In the genomic region with DNA sequence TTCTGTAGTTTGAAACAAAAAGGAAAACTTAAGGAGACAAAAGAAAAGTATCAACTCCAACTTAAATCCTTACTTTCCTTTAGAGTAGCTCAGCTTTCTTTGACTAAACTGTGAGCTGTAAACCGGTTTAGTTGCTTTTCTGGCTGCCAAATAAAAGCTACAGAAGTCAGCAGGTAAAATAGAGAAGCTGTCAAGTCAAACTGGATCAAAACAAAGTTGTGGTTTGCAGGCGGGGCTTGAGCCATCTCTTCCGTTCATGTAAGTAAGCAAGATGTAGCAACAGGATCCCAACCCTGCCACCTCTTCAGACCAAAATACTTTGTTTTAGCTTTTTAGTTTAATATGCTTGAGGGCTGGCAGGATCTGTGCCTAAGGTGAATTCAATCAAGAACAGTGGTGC, we compare ENCODE assay signal across 11 mouse cellular contexts. TPM values are rescaled to one million over a fixed set of nuclear protein-coding genes. Genes with fewer than 3 reads are reported as not detected.
A peak's percentile ranks its signal among the peaks of the same experiment; 100 is the strongest.
DNase-seq lines count a peak whose midpoint lies in the region; TF ChIP-seq lines count a peak whose summit lies in the region.
"Had no signal": no experiment of that assay in that cellular context is flagged by ENCODE, and none has a peak within 500 bp of the region (broad histone marks: within the 10 kb centered on the region; RNA-seq: fewer than 3 reads in every experiment).

No protein-coding gene starts in this region.

- H3K4me1 ChIP-seq in kidney, adult 2 months (ENCODE audit: control insufficient read depth, insufficient read depth, low read length): no peaks in the 10 kb centered on the region
- no peaks in the 10 kb centered on the region for H3K4me1 ChIP-seq in cerebellum, adult 2 months (ENCODE audit: control insufficient read depth, insufficient read depth, low read length)

- TF ChIP-seq POLR2A in kidney, adult 2 months (IDR thresholded peaks at IDR 0.05; ENCODE audit: low read depth, low read length): no peak
- TF ChIP-seq POLR2A in cerebellum, adult 2 months (IDR thresholded peaks at IDR 0.05; ENCODE audit: borderline replicate concordance, insufficient read depth, low read length): no peak

- no peaks in the 10 kb centered on the region for H3K36me3 ChIP-seq in kidney, adult 2 months (ENCODE audit: control insufficient read depth, insufficient read depth, low read length)

- H3K27me3 ChIP-seq in kidney, adult 2 months (replicated peaks; ENCODE audit: control insufficient read depth, insufficient read depth, low read length): no peaks in the 10 kb centered on the region
- no peaks in the 10 kb centered on the region for H3K27me3 ChIP-seq in cerebellum, adult 2 months (ENCODE audit: control insufficient read depth, insufficient read depth, low read length)

- no peak overlapping the region for H3K4me3 ChIP-seq in kidney, adult 2 months (ENCODE audit: insufficient read depth, low read depth, low read length)
- no peak overlapping the region for H3K4me3 ChIP-seq in cerebellum, adult 2 months (replicated peaks; ENCODE audit: insufficient read depth, low read depth, low read length)

- 43% methylated on average over 3 of the region's 3 CpGs for WGBS in kidney, adult 2 months
- 66% methylated on average over 3 of the region's 3 CpGs for WGBS in cerebellum, adult 2 months

- DNase-seq in kidney, adult 2 months: peak; percentile 17
- DNase-seq in kidney, postnatal 14 days: no peak
- peak; percentile 83 for DNase-seq in T-cell, adult 2 months (ENCODE audit: low spot score)
- peak; percentile 76 for DNase-seq in lung, postnatal 36 days
- peak; percentile 62 to 78 for DNase-seq in thymus, adult 18-20 months
- no peak for DNase-seq in kidney, postnatal 10 days
- no peak for DNase-seq in adrenal gland, postnatal 10 days
- no peak for DNase-seq in cerebellum, adult 2 months
- DNase-seq: adrenal gland, adult 2 months; right cerebral cortex, postnatal 14 days had no signal

- TF ChIP-seq CTCF in kidney, adult 2 months (conservative IDR thresholded peaks at IDR 0.05; ENCODE audit: insufficient read depth, insufficient read length, low read depth, low read length): no peak
- TF ChIP-seq CTCF in cerebellum, adult 2 months (IDR thresholded peaks at IDR 0.05; ENCODE audit: borderline replicate concordance, insufficient read depth, low read depth, low read length): no peak

- H3K27ac ChIP-seq in kidney, adult 2 months (ENCODE audit: insufficient read depth, low read depth, low read length): no peak overlapping the region
- no peak overlapping the region for H3K27ac ChIP-seq in cerebellum, adult 2 months (ENCODE audit: insufficient read depth, low read length)
- H3K27ac ChIP-seq: kidney, postnatal 0 days had no signal

RNA-seq across cellular contexts. Expression of gene Pacs1, which starts 15.8 kb away (rescaled TPM):
- 14.3 and 16.1 TPM in 2 replicates for polyA plus RNA-seq in kidney, adult 2 months (2012; rRNA removed)
- total RNA-seq in adrenal gland, postnatal 10 days (2021): 10 to 100 TPM; 23.3 to 28.7 TPM
- polyA plus RNA-seq in cerebellum, adult 2 months (2012; rRNA removed): 26.7 and 28.0 TPM in 2 replicates

RNA-seq across cellular contexts. Expression of gene Sf3b2, which starts 38.1 kb away (rescaled TPM):
- 95.8 and 109 TPM in 2 replicates for polyA plus RNA-seq in kidney, adult 2 months (2012; rRNA removed)
- total RNA-seq in adrenal gland, postnatal 10 days (2021): 100 to 1,000 TPM; 149 to 167 TPM
- 175 and 181 TPM in 2 replicates for polyA plus RNA-seq in cerebellum, adult 2 months (2012; rRNA removed)

RNA-seq across cellular contexts. Expression of gene Gal3st3, which starts 41.0 kb away (rescaled TPM):
- polyA plus RNA-seq in kidney, adult 2 months (2012; rRNA removed): 0.28 and 0.43 TPM in 2 replicates
- under 1 TPM; 0.27 to 0.51 TPM for total RNA-seq in adrenal gland, postnatal 10 days (2021)
- polyA plus RNA-seq in cerebellum, adult 2 months (2012; rRNA removed): 49.2 and 55.9 TPM in 2 replicates

Comparison
In these comparisons a context has a peak if more than half of its experiments do, and no peak if none do; other contexts are left out.
1. DNase-seq: peak in kidney, adult 2 months (single experiment), T-cell, adult 2 months (single experiment), lung, postnatal 36 days (single experiment) and thymus, adult 18-20 months (2 of 2); none in kidney, postnatal 14 days (single experiment), kidney, postnatal 10 days (single experiment), adrenal gland, postnatal 10 days (single experiment) and cerebellum, adult 2 months (0 of 2).
2. RNA of gene Gal3st3, which starts 41.0 kb away (polyA plus RNA-seq): 49.2 to 55.9 TPM in cerebellum, adult 2 months; 0.28 to 0.43 TPM in kidney, adult 2 months; every median in the first group is over 10 times any median in the second.